Mouse (Mus musculus) intestine, postnatal 0 days (tissue): ENCODE measurements around the gene Klk10. TPM values are rescaled to one million over a fixed set of nuclear protein-coding genes. Genes with fewer than 3 reads are reported as not detected.

ENCODE experiments used
- ATAC-seq: fragments of 200-750 bp; cut with Nextera tagmentation; 2 replicates; pipeline ENCODE4 v1.8.0; 2017; ENCODE audit warnings: mild to moderate bottlenecking, moderate TSS enrichment, moderate library complexity
- H3K27ac ChIP-seq: fragments of 300-500 bp; sonication (generic); 2 replicates; pipeline ENCODE4 v1.5.1; 2014; ENCODE audit warnings: mild to moderate bottlenecking, low read depth, low read length, moderate library complexity
- H3K27me3 ChIP-seq: fragments of 300-500 bp; sonication (generic); replicated peaks from 2 replicates; pipeline ENCODE4 v1.6.1; 2014; ENCODE audit warnings: low read length, mixed read lengths; ENCODE audit not compliant: control insufficient read depth, insufficient read depth
- H3K36me3 ChIP-seq: fragments of 300-500 bp; sonication (generic); 2 replicates; pipeline ENCODE4 v1.6.1; 2014; ENCODE audit warnings: mild to moderate bottlenecking, moderate library complexity; ENCODE audit not compliant: control insufficient read depth, insufficient read depth
- H3K4me1 ChIP-seq: fragments of 300-500 bp; sonication (generic); replicated peaks from 2 replicates; pipeline ENCODE4 v1.6.1; 2014; ENCODE audit warnings: antibody characterized with exemption, low read length, mixed read lengths; ENCODE audit not compliant: control insufficient read depth, insufficient read depth
- H3K4me2 ChIP-seq: fragments of 300-500 bp; sonication (generic); replicated peaks from 2 replicates; pipeline ENCODE4 v1.6.1; 2014; ENCODE audit warnings: low read depth, mild to moderate bottlenecking, moderate library complexity
- H3K4me3 ChIP-seq: fragments of 300-500 bp; sonication (generic); 2 replicates; pipeline ENCODE4 v1.5.1; 2014; ENCODE audit warnings: low read depth, low read length
- H3K9ac ChIP-seq: fragments of 300-500 bp; sonication (generic); 2 replicates; pipeline ENCODE4 v1.6.1; 2014; ENCODE audit warnings: mild to moderate bottlenecking, low read depth, low read length
- H3K9me3 ChIP-seq: fragments of 300-500 bp; sonication (generic); 2 replicates; pipeline ENCODE4 v1.6.1; 2016; ENCODE audit warnings: mixed run types; ENCODE audit not compliant: control insufficient read depth
- CTCF ChIP-seq: sonication (generic); IDR thresholded peaks from 2 replicates; pipeline ENCODE4 v1.5.1; 2016; ENCODE audit warnings: low read depth, mild to moderate bottlenecking, control low read depth, antibody characterized with exemption, moderate library complexity
- WGBS: fragments of 180-500 bp; shearing (Covaris S2); extraction: QIAGEN DNeasy Blood & Tissue Kit; methylation state at CpG from one replicate; pipeline ENCODE4 v1.1.7; 2014; 5-methylcytosine and 5-hydroxymethylcytosine counted together
- polyA plus RNA-seq: library from polyadenylated mRNA; unstranded; fragments of >200 nt; fragmentation: Nextera tagmentation; extraction: Ambion mirVana; gene quantifications from 2 replicates; pipeline ENCODE4 v1.2.1, GENCODE M21; 2015

Klk10 gene
- polyA plus RNA-seq, 1 experiment from 2014 or later = 0.33 TPM

GRCm38 (mm10) chr7:43799876-43800275 is 19.0 kb downstream of the Klk10 start:
- 80% methylated on average over 7 of the region's 7 CpGs for WGBS
- no peak for ATAC-seq
- no peak overlapping the region for H3K4me3 ChIP-seq
- no peaks in the 10 kb centered on the region for H3K9me3 ChIP-seq
- H3K9ac ChIP-seq = no peak overlapping the region
- no peaks in the 10 kb centered on the region for H3K36me3 ChIP-seq
- peaks cover 3% of the 10 kb centered on the region for H3K27me3 ChIP-seq
- H3K4me2 ChIP-seq = no peak overlapping the region
- no peak for TF ChIP-seq CTCF
- no peaks in the 10 kb centered on the region for H3K4me1 ChIP-seq
- H3K27ac ChIP-seq = no peak overlapping the region

GRCm38 (mm10) chr7:43810994-43811393 is 30.2 kb downstream of the Klk10 start, which contains the start of gene Klk7:
Klk7 (plus strand) TSS chr7:43811294.
- Histone ChIP-seq H3K9me3 (no peaks in the 10 kb centered on the region), H3K27ac (no peak within 1 kb of the TSS), H3K4me2 (no peak within 1 kb of the TSS), H3K4me3 (no peak within 1 kb of the TSS), H3K4me1 (no peaks in the 10 kb centered on the region), H3K27me3 (no peaks in the 10 kb centered on the region), H3K9ac (no peak within 1 kb of the TSS), H3K36me3 (no peaks in the 10 kb centered on the region)
- TF ChIP-seq CTCF = no peak
- no peak for ATAC-seq
- WGBS = 61% methylated on average over 5 of the region's 5 CpGs

- Histone ChIP-seq H3K4me2 (no peak overlapping the region), H3K4me1 (no peaks in the 10 kb centered on the region), H3K27ac (no peak overlapping the region), H3K27me3 (no peaks in the 10 kb centered on the region), H3K9ac (no peak overlapping the region), H3K4me3 (no peak overlapping the region), H3K36me3 (no peaks in the 10 kb centered on the region), H3K9me3 (no peaks in the 10 kb centered on the region)
- 88% methylated on average over 7 of the region's 7 CpGs for WGBS
- no peak for TF ChIP-seq CTCF
- no peak for ATAC-seq
Observed at GRCm38 (mm10) chr7:43815211-43815610, 34.4 kb downstream of the Klk10 start.

GRCm38 (mm10) chr7:43816746-43817145 is 35.9 kb downstream of the Klk10 start:
- TF ChIP-seq CTCF = no peak
- Histone ChIP-seq H3K9ac (no peak overlapping the region), H3K4me1 (no peaks in the 10 kb centered on the region), H3K27ac (no peak overlapping the region), H3K4me2 (no peak overlapping the region), H3K9me3 (no peaks in the 10 kb centered on the region), H3K4me3 (no peak overlapping the region), H3K36me3 (no peaks in the 10 kb centered on the region), H3K27me3 (no peaks in the 10 kb centered on the region)
- no peak for ATAC-seq

- H3K4me1 ChIP-seq = no peaks in the 10 kb centered on the region
- ATAC-seq = no peak
- 87% methylated on average over 7 of the region's 7 CpGs for WGBS
Observed at GRCm38 (mm10) chr7:43821581-43821980, 40.7 kb downstream of the Klk10 start.

GRCm38 (mm10) chr7:43824199-43824598 is 43.4 kb downstream of the Klk10 start, which contains the start of gene Klk6:
Klk6 (plus strand) TSS chr7:43824499.
- H3K4me2 ChIP-seq = no peak within 1 kb of the TSS
- ATAC-seq = no peak
- no peak within 1 kb of the TSS for H3K27ac ChIP-seq
- H3K9ac ChIP-seq = no peak within 1 kb of the TSS
- H3K9me3 ChIP-seq = no peaks in the 10 kb centered on the region
- WGBS = 78% methylated on average over 10 of the region's 10 CpGs
- H3K27me3 ChIP-seq = no peaks in the 10 kb centered on the region
- H3K36me3 ChIP-seq = no peaks in the 10 kb centered on the region
- H3K4me3 ChIP-seq = no peak within 1 kb of the TSS
- no peak for TF ChIP-seq CTCF
- H3K4me1 ChIP-seq = no peaks in the 10 kb centered on the region

More at GRCm38 (mm10) chr7:43821581-43821980, 40.7 kb downstream of the Klk10 start:
- no peak for TF ChIP-seq CTCF
- H3K9me3 ChIP-seq = no peaks in the 10 kb centered on the region
- no peak overlapping the region for H3K4me2 ChIP-seq
- H3K9ac ChIP-seq = no peak overlapping the region
- no peaks in the 10 kb centered on the region for H3K27me3 ChIP-seq
- no peak overlapping the region for H3K4me3 ChIP-seq
- no peak overlapping the region for H3K27ac ChIP-seq
- H3K36me3 ChIP-seq = no peaks in the 10 kb centered on the region

- no peak overlapping the region for H3K4me2 ChIP-seq
- no peak overlapping the region for H3K4me3 ChIP-seq
- no peaks in the 10 kb centered on the region for H3K4me1 ChIP-seq
- no peak for TF ChIP-seq CTCF
- H3K27ac ChIP-seq = no peak overlapping the region
- 70% methylated on average over 5 of the region's 5 CpGs for WGBS
- no peaks in the 10 kb centered on the region for H3K36me3 ChIP-seq
- no peak overlapping the region for H3K9ac ChIP-seq
- no peak for ATAC-seq
- H3K9me3 ChIP-seq = no peaks in the 10 kb centered on the region
- H3K27me3 ChIP-seq = no peaks in the 10 kb centered on the region
Observed at GRCm38 (mm10) chr7:43826056-43826455, 45.2 kb downstream of the Klk10 start.
